Mouse (Mus musculus) forebrain, embryonic 14.5 days (tissue): ENCODE data around the gene P2rx6. TPM values are rescaled to one million over a fixed set of nuclear protein-coding genes. Genes with fewer than 3 reads are reported as not detected.

Experiments used
- polyA plus RNA-seq: library from polyadenylated mRNA; unstranded; fragments of >200 nt; fragmentation: Nextera tagmentation; extraction: Ambion mirVana; gene quantifications from 2 replicates; pipeline ENCODE4 v1.2.1, GENCODE M21; 2014

P2rx6 gene
- polyA plus RNA-seq, 1 experiment from 2014 or later, result 1.1 TPM

Other genes with a start within 250 kb of the P2rx6 start
- gene Serpind1, start 230.5 kb upstream of the P2rx6 start, polyA plus RNA-seq, result 1.4 and 3.1 TPM in 2 replicates
- gene Snap29, start 155.9 kb upstream of the P2rx6 start, polyA plus RNA-seq, result 11.1 and 11.6 TPM in 2 replicates
- 49.6 and 51.0 TPM in 2 replicates for gene Pi4ka, start 155.6 kb upstream of the P2rx6 start, polyA plus RNA-seq
- gene Crkl, start 109.9 kb upstream of the P2rx6 start, polyA plus RNA-seq, result 79.4 and 107 TPM in 2 replicates
- gene Aifm3, start 72.3 kb upstream of the P2rx6 start, polyA plus RNA-seq, result 7.0 and 8.5 TPM in 2 replicates
- 87.6 and 91.9 TPM in 2 replicates for gene Lztr1, start 53.2 kb upstream of the P2rx6 start, polyA plus RNA-seq
- 60.9 and 61.6 TPM in 2 replicates for gene Thap7, start 30.7 kb upstream of the P2rx6 start, polyA plus RNA-seq
- gene Lrrc74b, start 638 bp upstream of the P2rx6 start, polyA plus RNA-seq, result 0.62 and 1.1 TPM in 2 replicates
- gene Slc7a4, start 21.3 kb downstream of the P2rx6 start, polyA plus RNA-seq, result 23.3 and 27.1 TPM in 2 replicates
- 34.3 and 35.7 TPM in 2 replicates for gene Smpd4, start 57.5 kb downstream of the P2rx6 start, polyA plus RNA-seq
- 4.8 and 5.7 TPM in 2 replicates for gene Ccdc74a, start 84.6 kb downstream of the P2rx6 start, polyA plus RNA-seq
- gene Med15, start 171.0 kb downstream of the P2rx6 start, polyA plus RNA-seq, result 23.4 and 31.8 TPM in 2 replicates
- gene Klhl22, start 197.7 kb downstream of the P2rx6 start, polyA plus RNA-seq, result 68.2 and 71.9 TPM in 2 replicates
- 0.89 and 1.1 TPM in 2 replicates for gene Scarf2, start 235.4 kb downstream of the P2rx6 start, polyA plus RNA-seq